Mouse (Mus musculus) limb, embryonic 11.5 days (tissue): ENCODE measurements at regions not wholly inside any gene's neighbourhood (a gene's known extent, or its start where the extent isn't known, plus 50 kb on each side); places are given as distances from the start of the nearest gene placed in this dataset.
A peak's percentile ranks its signal among the peaks of the same experiment; 100 is the strongest.

Experiments
- ATAC-seq: fragments of 200-750 bp; cut with Nextera tagmentation; 2 replicates; pipeline ENCODE4 v1.8.0; 2017; ENCODE audit warnings: low read depth; ENCODE audit not compliant: insufficient number of reproducible peaks, low FRiP score, low TSS enrichment
- DNase-seq: peaks from one replicate; pipeline ENCODE4 v3.0.0-alpha.2; 2015; ENCODE audit warnings: low spot score
- H3K27ac ChIP-seq: fragments of 300-500 bp; sonication (generic); replicated peaks from 2 replicates; pipeline ENCODE4 v1.5.1; 2014; ENCODE audit warnings: low read depth, mild to moderate bottlenecking, low read length
- H3K27me3 ChIP-seq: fragments of 300-500 bp; sonication (generic); 2 replicates; pipeline ENCODE4 v1.6.1; 2014; ENCODE audit warnings: mild to moderate bottlenecking, low read length, mixed read lengths; ENCODE audit not compliant: control insufficient read depth, insufficient read depth
- H3K36me3 ChIP-seq: fragments of 300-500 bp; sonication (generic); 2 replicates; pipeline ENCODE4 v1.6.1; 2014; ENCODE audit warnings: mild to moderate bottlenecking, low read length, moderate library complexity, mixed read lengths; ENCODE audit not compliant: control insufficient read depth, insufficient read depth
- H3K4me1 ChIP-seq: fragments of 300-500 bp; sonication (generic); 2 replicates; pipeline ENCODE4 v1.6.1; 2014; ENCODE audit warnings: low read length, mixed read lengths; ENCODE audit not compliant: control insufficient read depth, insufficient read depth
- H3K4me2 ChIP-seq: fragments of 300-500 bp; sonication (generic); 2 replicates; pipeline ENCODE4 v1.6.1; 2014; ENCODE audit warnings: low read depth, mild to moderate bottlenecking, moderate library complexity; ENCODE audit not compliant: severe bottlenecking
- H3K4me3 ChIP-seq: fragments of 300-500 bp; sonication (generic); 2 replicates; pipeline ENCODE4 v1.5.1; 2014; ENCODE audit warnings: low read depth, low read length
- H3K9ac ChIP-seq: fragments of 300-500 bp; sonication (generic); 2 replicates; pipeline ENCODE4 v1.6.1; 2014; ENCODE audit warnings: mild to moderate bottlenecking, low read length
- H3K9me3 ChIP-seq: fragments of 300-500 bp; sonication (generic); 2 replicates; pipeline ENCODE4 v1.6.1; 2016; ENCODE audit warnings: low read length; ENCODE audit not compliant: control insufficient read depth
- WGBS: fragments of 180-500 bp; shearing (Covaris S2); extraction: QIAGEN DNeasy Blood & Tissue Kit; methylation state at CpG from one replicate; pipeline ENCODE4 v1.1.7; 2014; 5-methylcytosine and 5-hydroxymethylcytosine counted together

DNA sequence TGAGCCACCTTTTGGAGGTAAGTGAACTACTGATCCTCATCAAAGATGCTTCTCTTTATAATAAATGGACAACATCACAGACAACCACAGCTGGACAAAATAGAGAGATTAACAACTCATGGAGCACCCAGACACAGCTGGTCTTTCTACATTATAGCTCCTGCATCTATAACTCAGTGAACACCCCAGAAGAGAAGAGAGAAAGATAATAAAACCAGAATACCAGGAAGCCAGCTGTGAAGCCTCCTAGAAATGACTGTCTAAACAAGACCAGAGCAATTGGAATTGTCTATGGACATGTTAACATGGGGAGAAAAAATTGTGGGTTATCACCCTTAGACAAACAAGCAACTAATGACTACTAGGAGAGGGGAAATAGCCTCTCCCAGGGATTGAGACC, 609.8 kb upstream of the Kdm8 start:
- Histone ChIP-seq H3K27ac (no peak overlapping the region), H3K27me3 (no peaks in the 10 kb centered on the region), H3K9me3 (no peaks in the 10 kb centered on the region), H3K4me3 (no peak overlapping the region), H3K36me3 (no peaks in the 10 kb centered on the region), H3K4me1 (no peaks in the 10 kb centered on the region), H3K9ac (no peak overlapping the region), H3K4me2 (no peak overlapping the region)
- ATAC-seq, result no peak
- no peak for DNase-seq

DNA sequence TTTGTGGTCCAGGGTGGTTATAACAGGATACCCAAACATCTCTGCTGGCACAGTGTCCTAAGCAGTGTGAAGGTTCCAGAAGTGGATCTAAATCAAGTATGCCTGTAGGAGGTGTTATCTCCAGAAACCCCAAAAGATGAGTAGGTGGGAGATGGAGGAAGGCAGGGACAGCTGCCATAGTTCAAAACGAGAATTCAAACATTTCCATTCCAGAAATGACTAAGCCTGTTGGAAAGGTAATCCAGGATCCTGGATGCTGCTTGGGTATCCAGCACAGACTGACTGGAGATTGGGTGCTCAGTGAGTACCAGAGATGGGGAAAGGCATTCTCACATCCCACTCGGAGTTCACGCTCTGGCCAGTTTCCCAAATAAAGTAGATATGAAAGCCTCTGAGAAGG, 607.9 kb upstream of the Kdm8 start:
- Histone ChIP-seq H3K4me3 (no peak overlapping the region), H3K4me1 (no peaks in the 10 kb centered on the region), H3K9me3 (no peaks in the 10 kb centered on the region), H3K36me3 (no peaks in the 10 kb centered on the region), H3K9ac (no peak overlapping the region), H3K27me3 (no peaks in the 10 kb centered on the region), H3K27ac (no peak overlapping the region), H3K4me2 (no peak overlapping the region)
- 86% methylated on average over 3 of the region's 3 CpGs for WGBS
- no peak for ATAC-seq
- DNase-seq, result no peak

DNA sequence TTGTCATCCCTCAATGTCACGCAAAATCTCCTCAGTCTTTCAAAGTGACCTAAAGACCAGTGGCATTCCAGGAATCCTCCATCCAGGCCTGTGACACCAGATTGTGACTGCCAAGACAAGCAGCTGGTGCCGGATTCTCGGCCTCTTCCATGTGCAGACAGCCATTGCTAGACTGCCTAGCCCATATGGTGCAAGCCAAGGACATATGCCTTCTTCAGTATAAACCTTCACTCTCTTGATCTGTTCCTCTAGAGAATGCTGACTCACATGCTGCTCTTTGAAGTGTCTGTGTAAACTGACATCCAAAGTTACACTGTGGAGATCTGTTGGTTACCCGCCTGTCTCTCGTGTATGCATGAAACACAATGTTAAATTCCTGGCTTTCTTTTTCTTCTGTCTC, 589.4 kb upstream of the Kdm8 start:
- 93% methylated on average over 5 of the region's 5 CpGs for WGBS
- ATAC-seq, result no peak
- H3K27ac ChIP-seq, result no peak overlapping the region
- H3K9ac ChIP-seq, result no peak overlapping the region
- H3K4me2 ChIP-seq, result no peak overlapping the region
- H3K9me3 ChIP-seq, result no peaks in the 10 kb centered on the region
- no peak overlapping the region for H3K4me3 ChIP-seq
- H3K27me3 ChIP-seq, result no peaks in the 10 kb centered on the region
- no peaks in the 10 kb centered on the region for H3K4me1 ChIP-seq
- H3K36me3 ChIP-seq, result no peaks in the 10 kb centered on the region
- DNase-seq, result no peak

DNA sequence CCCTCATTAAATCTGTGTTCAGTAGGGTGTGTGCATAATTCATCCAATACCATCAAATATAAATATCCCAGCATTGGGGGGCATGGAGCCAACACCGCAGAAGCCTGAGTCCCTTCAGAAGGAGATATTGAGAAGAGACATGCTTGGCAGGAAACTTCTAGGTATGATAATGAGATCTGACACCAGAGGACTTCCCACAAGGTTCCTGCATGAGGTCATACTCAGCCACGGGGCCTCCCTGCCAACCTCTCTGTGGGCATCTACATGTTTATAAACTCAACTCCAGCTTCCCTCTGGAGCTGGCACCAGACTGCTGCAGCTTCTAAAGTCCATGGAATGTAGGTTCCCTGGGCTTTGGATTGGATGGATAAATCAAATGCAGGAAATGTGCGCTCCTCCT, 587.4 kb upstream of the Kdm8 start:
- DNase-seq (no peak), ATAC-seq (no peak)
- Histone ChIP-seq H3K9ac (no peak overlapping the region), H3K36me3 (no peaks in the 10 kb centered on the region), H3K27me3 (no peaks in the 10 kb centered on the region), H3K4me1 (no peaks in the 10 kb centered on the region), H3K27ac (no peak overlapping the region), H3K4me3 (no peak overlapping the region), H3K4me2 (no peak overlapping the region), H3K9me3 (no peaks in the 10 kb centered on the region)
- 87% methylated on average over 3 of the region's 3 CpGs for WGBS

DNA sequence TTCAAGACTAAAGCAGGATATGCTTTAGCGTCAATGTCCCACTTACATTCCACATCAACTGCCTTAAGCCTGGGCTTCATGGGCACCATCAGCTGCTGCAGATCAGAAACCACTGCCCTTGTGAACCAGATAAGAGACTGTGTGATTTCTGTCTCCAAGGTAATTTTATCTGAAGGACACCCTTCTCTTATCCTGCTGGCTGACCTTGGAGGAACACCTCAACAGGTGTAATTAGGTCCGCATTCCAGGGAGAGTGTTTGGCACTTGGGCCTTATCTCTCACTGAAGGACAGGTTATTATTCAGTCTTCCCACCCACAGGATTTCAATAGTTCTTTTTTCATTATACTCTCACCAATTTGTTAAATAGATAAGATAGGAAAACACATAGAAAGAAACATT, 583.1 kb upstream of the Kdm8 start:
- WGBS, result 92% methylated on average over 2 of the region's 2 CpGs
- Histone ChIP-seq H3K4me2 (no peak overlapping the region), H3K27me3 (no peaks in the 10 kb centered on the region), H3K9ac (no peak overlapping the region), H3K4me3 (no peak overlapping the region), H3K36me3 (no peaks in the 10 kb centered on the region), H3K9me3 (no peaks in the 10 kb centered on the region), H3K4me1 (no peaks in the 10 kb centered on the region), H3K27ac (no peak overlapping the region)
- no peak for ATAC-seq
- DNase-seq, result no peak

DNA sequence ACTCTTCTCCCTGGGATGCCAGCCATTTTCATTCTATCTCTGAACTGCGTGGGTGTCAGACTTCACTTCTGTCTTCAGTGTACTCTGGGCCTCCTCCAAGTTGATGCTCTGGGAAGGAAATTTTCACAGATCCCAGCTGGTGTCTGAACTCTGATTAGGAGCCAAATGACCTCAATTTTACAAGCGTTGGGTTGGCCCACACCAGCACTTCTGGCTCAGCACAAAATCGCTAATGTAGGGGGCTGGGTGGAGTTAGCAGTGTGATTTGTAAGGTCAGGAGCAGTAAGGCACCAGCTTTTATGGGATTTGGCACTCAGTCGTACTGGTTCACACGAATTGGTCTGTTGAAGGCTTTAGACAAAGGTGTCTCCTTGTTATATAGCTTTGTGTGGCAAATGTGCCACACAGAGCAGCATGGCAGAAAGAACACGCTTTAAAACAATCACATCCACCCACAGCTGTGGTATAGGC, 576.3 kb upstream of the Kdm8 start:
- Histone ChIP-seq H3K9ac (no peak overlapping the region), H3K4me2 (no peak overlapping the region), H3K4me3 (no peak overlapping the region), H3K9me3 (no peaks in the 10 kb centered on the region), H3K4me1 (no peaks in the 10 kb centered on the region), H3K27ac (no peak overlapping the region), H3K27me3 (no peaks in the 10 kb centered on the region), H3K36me3 (no peaks in the 10 kb centered on the region)
- 32% methylated on average over 6 of the region's 6 CpGs for WGBS
- DNase-seq, result peak; percentile 23
- no peak for ATAC-seq

DNA sequence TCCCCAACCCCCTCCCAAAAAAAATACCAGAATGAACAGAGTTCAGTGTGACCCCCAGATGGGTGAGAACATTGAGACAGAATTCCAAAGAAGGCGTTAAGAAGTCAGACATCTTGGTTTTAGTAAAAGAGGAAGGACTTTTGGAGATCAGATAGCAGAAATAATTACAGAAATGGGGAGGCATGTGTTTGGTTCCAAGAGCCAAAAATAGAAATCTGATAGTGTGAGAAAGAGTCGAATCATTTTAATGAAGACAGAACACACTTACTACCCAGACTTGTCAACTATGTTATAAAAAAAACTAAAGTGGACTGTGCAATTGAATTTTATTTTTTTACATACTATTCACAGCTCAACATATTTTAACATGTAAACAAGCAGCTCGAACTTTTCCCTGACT, 575.9 kb upstream of the Kdm8 start:
- Histone ChIP-seq H3K4me3 (no peak overlapping the region), H3K9me3 (no peaks in the 10 kb centered on the region), H3K4me1 (no peaks in the 10 kb centered on the region), H3K9ac (no peak overlapping the region), H3K27me3 (no peaks in the 10 kb centered on the region), H3K27ac (no peak overlapping the region), H3K4me2 (no peak overlapping the region), H3K36me3 (no peaks in the 10 kb centered on the region)
- 68% methylated on average over 3 of the region's 3 CpGs for WGBS
- ATAC-seq (no peak), DNase-seq (no peak)

DNA sequence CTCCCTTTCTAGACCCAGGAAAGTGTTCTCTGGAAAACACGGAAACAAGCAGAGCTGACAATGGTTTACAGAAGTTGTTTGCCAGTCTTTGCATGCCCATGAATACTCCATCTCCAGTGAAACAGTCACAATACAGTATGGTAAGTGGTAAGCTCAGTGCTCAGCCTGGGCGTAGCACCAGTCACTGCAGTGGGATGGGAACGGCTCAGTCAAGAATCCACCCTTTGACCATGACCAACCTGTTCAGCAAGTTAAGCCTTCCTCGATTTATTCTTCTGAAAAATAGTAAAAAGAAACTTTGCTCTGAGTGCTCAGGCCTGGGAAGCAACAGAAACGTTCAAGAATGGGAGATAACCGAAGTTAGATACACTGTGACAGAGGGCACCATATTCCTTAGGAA, 563.7 kb upstream of the Kdm8 start:
- Histone ChIP-seq H3K4me1 (no peaks in the 10 kb centered on the region), H3K36me3 (no peaks in the 10 kb centered on the region), H3K4me3 (no peak overlapping the region), H3K4me2 (no peak overlapping the region), H3K27me3 (no peaks in the 10 kb centered on the region), H3K27ac (no peak overlapping the region), H3K9ac (no peak overlapping the region), H3K9me3 (no peaks in the 10 kb centered on the region)
- DNase-seq (no peak), ATAC-seq (no peak)
- 83% methylated on average over 6 of the region's 6 CpGs for WGBS

DNA sequence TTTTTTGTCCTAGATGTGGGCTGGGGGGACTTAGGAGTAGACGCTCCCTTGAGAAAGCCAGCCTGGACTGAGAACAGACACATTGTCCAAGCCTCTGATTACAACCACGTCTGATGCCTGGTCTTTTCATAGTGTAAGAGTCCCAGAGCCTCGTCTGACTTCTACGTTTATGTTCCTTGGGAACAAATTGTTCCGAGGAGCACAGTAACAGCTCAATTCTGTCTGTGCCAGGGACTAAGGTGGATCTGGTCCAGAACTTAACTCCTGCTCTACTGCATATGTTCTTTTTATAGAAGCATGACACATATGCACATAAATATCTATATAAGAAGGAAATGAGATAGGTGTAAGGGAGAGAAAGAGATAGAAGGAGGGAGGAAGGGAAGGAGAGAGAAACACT, 537.2 kb upstream of the Kdm8 start:
- H3K4me1 ChIP-seq, result no peaks in the 10 kb centered on the region
- no peak overlapping the region for H3K4me3 ChIP-seq
- H3K4me2 ChIP-seq, result no peak overlapping the region
- 81% methylated on average over 5 of the region's 5 CpGs for WGBS
- no peaks in the 10 kb centered on the region for H3K36me3 ChIP-seq
- no peak overlapping the region for H3K27ac ChIP-seq
- H3K9me3 ChIP-seq, result no peaks in the 10 kb centered on the region
- H3K9ac ChIP-seq, result no peak overlapping the region
- ATAC-seq (no peak), DNase-seq (no peak)
- no peaks in the 10 kb centered on the region for H3K27me3 ChIP-seq
